Mouse (Mus musculus): Measurements from ENCODE around the gene Mif4gd.
"Not testable (repeated sequence)": the region's sequence is repeated elsewhere in the genome, so short reads cannot be mapped to it uniquely, and the experiment has no call there.

The Mif4gd gene

DNA sequence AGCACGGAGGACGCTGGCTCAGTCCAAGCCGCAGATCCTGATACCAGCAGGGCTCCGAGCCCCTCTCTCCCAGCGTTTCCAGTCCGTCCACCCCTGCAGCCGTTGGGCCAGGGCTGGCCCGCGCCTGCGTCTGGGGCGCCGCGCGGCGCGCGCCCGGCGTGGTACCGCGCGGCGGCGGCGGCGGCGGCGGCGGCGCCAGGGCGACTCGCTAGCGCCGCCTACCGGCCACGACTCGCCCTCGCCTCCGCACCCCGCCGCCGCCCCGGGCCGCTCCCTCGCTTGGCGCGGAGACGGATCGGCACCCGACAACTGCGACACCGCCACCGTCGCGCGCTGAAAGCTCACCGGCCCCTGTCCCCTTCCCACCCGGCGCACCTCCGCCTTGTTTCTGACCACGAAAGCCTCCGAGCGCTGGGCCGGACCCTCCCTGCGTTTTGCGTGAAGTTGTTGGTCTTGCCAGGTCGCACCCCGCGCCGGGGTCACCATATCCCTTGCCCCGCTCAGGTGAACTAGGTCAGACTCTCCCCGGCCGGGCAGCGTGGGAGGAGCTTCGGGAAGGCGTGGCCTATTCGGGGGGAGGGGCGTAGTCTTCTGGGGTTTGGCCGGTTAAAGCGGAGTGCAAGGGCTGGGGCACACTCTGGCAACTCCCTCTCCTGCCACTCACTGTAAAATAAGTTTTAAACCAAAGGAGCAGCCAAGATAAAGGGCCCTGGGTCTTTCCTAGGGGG lies at the start of gene Mif4gd:
TSS of gene Mif4gd (minus strand) at position 560 of the 728 bp plus-strand sequence.
- DNase-seq: peak; percentile 97

DNA sequence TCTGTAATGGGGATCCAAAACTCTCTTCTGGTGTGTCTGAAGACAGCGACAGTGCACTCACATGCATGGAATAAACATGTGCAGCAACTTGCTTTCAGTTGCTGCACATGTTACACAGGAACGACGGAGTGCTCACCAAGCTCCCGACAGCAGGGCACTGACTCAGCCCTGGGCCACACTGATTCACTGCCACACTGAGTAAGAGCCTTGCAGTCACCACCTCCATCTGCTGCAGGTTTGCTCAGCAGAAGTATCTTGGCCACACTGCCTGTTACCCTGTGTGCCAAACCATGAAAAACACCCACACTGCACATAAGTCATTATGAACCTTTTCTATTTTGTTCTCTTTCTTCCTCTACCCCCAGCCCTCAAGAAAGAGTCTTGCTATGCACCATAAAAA lies 47.6 kb upstream of the Mif4gd start:
- no peak for DNase-seq

DNA sequence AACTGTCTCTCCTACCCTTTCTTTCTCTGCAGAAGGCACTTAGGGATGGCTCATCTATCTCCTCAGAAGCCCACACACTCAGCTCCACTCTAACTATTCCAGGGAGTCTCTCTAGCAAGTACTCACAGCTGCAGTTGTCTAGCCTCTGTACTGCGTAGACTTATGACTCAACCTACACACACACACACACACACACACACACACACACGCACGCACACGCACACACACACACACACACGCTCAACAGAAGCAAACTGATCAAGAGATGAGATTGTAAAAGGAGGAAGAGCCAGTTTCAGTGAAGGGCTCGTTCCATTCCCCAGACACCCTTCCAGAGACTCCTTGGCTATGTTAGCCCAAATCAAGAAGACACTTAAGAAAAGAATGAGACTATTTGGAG lies 45.8 kb upstream of the Mif4gd start:
- no peak for DNase-seq

DNA sequence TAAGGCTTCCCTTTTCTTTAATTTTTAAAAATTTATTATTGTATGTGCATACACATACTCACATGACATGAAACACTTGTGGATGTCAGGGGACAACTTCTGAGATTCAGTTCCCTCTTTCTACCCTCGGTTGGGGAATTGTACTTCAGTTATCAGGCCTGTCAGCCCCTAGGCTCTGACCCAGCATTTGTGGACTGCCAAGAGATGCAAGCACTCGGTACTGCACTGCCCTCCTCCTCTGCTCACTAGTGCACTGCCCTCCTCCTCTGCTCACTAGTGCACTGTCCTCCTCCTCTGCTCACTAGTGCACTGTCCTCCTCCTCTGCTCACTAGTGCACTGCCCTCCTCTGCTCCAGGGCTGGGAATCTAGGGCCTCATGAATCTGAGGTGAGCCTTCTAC lies 41.4 kb upstream of the Mif4gd start:
- no peak for DNase-seq

DNA sequence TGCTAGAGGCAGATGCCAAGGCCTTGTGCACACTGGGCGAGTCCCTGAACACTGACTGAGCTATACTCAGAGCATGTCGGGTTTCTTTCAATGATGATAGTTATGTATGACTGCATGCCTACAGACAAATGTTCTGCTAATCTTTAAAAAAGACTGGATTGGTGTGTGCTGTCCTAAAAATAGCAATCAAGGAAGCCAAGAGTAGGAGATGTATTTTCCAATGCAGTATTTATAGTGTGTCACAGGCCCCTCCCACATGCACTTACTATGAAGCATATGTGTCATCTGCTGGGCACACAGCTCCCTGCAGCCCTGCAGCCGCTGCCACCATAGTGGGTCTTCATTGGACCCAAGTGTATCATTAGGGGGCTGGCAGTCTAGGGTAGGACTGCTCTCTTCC lies 40.4 kb upstream of the Mif4gd start:
- DNase-seq: no peak

DNA sequence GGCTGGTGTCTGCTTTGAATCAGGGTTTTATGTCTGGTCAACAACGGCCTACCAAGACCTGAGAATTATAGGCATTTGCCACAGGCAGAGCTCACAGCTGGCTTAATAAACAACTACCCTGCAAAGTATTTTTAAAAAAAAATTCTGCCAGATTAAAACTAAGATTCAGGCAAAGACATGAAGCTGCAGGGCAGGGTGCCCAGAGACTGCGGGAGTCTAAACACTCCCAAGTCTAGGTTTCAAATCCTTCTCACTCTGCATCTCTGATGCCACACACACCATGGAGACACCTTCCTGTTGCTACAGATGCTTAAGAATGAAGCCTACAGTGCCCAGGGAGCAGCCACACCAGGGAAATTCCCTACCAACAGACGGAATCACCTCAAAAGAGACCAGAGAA lies 38.9 kb upstream of the Mif4gd start:
- no peak for DNase-seq

DNA sequence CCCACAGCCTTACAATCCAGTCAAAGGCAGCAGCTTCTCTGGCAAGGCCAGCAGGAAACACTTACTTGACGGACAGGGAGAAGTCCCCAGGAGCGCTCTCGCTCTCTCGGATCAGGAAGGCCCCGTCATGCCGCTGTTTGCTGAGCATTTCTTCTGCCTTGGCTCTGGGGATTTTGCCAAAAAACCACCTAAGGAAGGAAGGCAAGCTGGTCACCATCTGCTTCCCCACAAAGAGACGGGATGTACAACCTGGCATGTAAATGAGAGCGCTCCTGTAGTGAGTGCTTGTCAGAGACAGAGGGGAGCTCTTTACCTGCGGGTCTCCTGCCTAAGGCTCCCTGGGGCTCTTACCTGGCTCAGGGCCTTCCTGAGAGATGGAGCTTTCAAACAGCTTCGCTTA lies 36.9 kb upstream of the Mif4gd start:
- no peak for DNase-seq

DNA sequence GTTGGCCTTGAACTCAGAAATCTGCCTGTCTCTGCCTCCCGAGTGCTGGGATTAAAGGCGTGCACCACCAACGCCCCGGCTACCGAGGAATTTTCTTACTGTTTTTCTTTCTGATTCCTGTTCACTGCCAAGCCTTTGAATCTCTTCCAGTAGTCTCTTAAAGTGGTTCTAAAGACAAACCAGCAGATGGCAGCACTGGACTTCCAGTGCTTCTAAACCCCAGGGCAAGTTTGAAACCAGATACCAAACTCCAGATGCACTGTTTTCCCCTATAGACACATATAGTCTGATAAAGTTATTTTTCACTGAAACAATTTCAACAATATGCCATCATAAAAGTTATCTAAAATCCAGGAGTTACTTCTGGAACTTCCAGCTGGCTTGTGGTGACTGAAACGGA lies 34.7 kb upstream of the Mif4gd start:
- DNase-seq: peak; percentile 75

DNA sequence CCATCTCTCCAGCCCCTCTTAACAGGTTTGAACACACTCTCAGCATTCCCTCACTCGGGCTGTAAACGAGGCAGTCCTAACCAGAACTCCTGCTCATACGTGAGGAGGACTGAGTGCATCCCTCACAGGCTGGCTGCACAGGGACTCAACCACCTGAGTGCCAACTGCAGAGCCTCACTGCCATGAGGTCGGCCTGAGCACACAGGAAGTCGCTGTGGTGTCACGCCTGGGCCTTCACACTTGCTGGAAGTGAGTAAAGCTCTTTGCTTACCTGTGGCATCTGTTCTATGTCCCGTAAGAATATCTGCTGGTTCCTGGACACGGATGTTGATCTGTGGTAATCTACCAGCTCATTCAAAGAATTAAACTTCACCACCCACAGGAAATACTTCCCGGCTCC lies 33.7 kb upstream of the Mif4gd start:
- DNase-seq: no peak

DNA sequence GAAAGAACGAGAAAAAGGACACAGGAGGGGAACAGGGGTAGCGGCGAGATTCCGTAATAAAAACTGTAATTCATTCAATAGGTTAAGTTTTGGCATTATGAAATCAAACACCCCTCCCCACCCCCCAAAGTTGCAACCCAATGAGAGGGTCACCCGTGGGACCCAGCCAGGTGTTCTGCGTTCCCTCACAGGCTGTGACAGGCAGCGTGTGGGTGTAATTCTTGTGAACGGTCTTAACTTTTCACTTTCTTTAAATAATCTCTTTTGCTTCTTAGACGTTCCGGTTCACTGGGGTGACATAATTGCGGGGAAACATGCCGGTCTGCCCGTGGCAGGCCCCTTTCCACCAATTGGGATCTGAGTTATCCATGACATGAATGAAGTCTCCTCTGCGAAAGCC lies 32.7 kb upstream of the Mif4gd start:
- not testable (repeated sequence) for DNase-seq

DNA sequence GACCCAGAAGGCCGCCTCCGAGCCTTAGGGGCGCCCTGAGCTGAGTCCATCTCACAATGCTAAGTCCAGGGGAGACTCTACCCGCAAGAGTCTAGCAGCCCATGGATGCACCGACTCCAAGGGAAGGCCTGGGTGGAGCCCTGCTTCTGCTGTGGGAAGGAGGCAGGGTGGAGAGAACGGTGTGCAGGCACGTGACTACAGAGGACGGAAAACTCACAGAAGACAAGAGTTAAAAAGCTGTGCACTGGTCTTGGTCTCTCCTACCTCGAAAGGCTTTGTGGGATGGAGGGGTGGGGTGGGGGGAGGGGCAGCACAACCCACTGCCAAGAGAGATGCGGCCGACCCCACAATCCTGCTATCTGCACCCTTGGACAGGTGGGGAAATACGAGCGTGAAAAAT lies 31.5 kb upstream of the Mif4gd start:
- DNase-seq: no peak

DNA sequence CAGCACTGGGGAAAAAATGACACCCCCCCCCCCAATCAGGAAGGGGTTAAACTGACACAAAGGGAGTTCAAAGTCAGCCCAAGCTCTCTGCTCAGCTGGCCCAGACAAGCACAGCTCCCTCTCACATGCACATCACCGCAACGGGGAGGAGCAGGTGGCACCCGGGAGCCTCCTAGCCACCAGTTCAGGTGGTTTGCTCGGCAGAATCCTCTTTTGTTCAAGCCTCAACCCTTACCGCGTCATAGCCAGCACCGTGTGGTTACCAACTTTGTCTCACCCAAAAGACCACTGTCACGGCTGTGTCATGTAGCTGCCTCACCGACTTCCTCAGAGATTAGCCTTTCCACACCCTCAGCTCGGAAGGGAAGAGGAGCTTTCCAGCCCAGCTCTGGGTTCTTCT lies 30.5 kb upstream of the Mif4gd start:
- peak; percentile 80 for DNase-seq

DNA sequence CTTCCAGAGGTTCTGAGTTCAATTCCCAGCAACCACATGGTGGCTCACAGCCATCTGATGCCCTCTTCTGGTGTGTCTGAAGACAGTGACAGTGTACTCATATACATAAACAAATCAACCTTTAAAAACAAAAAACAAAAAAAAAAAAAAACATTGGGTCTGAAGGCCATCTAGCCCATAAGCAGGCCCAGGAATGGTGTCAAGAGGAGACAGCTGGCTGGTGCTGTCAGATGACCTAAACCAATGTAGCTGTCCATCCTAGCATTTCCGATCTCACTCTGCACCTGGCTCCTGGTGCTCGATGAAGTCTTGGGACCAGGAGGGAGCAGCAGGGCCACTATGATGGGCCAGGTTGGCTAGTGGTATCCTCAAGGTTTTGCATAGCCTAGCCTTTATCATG lies 29.9 kb upstream of the Mif4gd start:
- DNase-seq: no peak

DNA sequence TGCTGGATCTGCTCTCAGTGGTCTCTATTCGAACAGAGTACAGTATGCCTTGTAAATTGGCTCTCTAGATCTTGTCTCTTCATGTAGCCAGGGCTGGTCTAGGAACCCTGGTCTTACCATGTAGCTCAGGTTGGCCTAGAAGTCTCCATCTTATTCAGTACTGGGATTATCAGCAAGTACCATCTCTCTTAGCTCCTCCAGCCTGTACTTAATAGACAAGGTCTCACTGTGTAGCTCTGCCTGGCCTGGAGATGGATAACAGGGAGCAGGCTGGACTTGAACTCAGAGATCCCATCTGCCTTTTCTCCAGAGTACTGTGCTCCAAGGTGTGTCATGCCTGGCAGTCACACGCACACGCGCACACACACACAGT lies 28.9 kb upstream of the Mif4gd start:
- DNase-seq: no peak

DNA sequence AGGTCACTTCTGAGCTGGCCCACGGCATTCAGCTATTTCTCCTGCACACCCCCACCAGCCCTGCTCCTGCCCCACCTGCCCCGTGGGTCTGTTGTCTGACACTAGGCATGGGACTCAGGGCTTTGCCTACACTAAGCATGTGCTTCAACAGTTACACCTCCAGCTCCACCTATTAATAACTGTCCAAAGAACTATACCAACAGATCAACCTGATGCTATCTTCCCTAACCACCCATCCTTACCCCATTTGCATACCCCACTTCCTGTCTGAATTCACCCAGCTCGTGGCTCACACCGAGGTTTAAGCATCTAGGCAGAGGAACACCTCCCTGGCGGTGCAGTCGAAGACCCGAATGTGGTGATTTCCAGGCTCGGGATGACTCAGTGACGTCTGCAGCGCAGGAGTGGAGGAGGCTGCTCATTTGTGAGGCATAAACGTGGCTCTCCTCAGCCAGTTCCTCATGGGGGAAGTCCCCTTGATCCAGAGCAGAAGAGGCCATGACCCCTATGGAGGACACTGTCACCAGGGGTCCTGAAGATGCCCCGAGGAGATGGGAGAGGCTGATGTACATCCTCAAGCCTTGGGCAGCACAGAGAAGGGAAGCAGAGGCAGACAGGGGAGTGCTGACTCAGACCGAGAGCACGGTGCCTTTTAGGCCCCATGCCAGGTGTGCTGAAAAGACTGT lies 28.4 kb upstream of the Mif4gd start:
- DNase-seq: peak; percentile 71

DNA sequence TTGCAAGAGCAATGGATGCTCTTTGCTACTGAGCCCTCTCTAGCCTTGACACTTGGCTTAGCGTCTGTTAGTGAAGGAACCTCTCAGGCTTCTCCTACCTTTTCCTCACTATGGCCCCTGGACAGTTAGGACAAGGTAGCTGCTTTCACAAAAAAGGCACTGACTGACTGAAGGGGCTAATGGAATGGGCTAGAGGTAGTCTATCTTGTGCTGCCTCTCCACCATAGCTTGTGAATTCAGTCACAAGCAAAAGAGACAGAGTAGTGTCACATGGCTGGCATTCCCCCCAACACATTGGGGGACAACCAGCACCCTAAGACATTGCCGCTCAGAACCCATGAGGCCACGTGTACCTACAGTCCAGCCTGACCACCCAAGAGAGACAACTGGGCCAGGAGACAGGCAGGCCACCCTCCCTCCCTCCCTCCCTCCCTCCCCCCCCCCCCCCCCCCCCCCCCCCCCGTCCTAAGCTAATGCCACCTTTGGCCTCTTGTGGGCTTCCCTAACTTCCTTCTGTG lies 27.6 kb upstream of the Mif4gd start:
- DNase-seq: no peak

DNA sequence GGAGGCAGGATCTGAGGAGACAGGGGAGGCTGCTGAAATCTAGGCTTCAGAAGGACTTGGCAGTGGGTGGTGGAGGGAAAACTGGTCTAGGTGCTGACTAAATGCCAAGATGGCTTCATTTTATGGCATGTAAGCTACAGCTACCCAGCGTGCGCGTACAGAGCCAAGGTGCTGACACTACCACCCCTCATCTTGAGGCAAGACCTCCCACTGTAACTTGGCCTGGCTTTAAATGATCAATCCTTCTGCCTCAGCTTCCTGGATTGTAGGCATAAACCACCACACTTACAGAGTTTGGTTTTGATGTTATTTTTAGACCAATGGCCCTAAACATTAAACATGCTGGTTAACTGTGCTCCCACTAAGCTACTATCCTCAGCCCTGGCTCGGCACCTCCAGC lies 26.8 kb upstream of the Mif4gd start:
- no peak for DNase-seq

DNA sequence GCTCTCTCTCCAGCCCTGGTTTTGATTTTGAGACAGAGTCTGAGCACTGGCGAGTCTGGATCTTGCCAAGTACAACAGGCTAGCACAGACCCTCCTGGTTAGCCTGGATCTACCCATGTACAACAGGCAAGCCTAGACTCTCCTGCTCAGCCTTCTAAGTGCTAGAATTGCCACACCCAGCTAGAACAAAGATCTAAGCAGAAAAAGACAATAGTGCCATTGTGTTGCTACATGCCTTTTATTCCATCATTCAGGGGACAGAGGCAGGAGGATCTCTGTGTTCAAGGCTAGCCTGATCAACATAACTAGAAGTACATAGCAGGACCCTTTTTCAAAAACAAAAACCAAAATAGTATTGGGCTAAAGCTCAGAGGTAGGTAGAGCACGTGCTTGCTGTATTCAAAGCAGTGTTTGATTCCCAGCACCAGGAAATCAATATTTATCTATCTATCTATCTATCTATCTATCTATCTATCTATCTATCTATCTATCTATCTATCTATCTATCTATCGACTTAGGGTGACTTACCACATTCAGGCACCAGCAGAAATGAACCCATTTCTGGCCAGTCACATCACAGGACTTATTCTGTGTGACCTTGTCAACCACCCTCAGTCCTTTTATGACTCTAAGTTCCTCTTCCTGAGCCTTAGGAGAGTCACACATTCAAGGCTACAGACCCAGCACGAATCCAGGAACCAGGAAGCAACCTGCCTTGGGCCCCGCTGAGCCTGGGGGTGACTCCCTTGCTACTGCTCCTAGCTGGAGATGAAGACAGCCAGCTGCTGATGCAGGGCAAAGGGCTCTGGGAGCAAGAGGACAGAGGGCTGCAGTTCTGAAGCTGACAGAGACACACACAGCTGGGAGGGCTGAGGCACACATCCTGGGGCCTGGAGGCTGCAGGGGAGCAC lies 26.0 kb upstream of the Mif4gd start:
- peak; percentile 46 for DNase-seq

DNA sequence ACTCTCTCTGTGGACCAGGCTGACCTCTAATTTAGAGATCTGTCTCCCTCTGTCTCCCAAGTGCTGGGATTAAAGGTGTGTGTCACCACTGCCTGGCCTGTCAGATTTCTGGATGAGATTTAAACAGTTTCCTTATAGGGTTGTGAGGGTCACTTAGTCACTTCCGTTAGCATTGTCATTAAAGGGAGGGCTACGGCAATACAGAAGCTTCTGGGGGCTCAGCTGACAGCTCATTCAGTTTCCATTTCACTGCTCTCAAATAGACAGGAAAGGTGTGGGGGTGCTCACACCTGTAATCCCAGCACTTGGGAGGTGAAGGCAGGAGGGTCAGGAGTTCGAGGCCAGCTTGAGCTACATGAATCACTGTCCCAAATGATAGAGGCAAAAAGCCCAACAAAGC lies 24.2 kb upstream of the Mif4gd start:
- DNase-seq: no peak

DNA sequence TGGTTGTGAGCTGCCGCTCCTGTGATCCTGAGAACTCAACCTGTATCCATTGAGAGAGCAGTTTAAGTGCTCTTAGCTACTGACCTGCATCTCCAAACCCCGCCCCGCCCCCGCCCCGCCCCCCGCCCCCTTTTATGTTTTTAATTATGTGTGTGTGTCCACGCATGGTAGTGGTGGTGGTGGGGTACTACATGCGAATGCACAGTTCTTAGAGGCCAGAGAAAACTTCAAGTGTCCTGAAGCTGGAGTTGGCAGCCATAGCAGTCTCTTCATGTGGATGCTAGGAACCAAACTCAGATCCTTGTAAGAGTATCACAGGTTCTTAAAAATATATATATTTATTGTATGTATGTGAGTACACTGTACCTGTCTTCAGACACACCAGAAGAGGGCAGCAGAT lies 22.7 kb upstream of the Mif4gd start:
- DNase-seq: no peak

DNA sequence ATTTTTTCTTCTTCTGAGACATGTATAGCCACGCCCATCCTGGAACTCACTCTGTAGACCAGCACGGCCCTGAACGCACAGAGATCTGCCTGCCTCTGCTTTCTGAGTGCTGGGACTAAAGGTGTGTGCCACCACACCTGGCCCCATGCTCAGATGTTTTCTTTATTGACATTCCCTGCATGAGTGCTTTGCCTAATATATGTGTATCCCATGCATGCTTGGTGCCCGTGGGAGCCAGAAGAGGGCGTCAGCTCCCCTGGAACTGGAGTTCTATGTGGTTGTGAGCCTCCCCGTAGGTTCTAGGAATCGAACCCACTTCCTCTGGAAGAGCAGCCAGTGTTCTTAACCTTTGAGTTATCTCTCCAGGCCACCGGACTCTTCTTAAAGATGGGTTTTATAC lies 22.3 kb upstream of the Mif4gd start:
- DNase-seq: no peak

DNA sequence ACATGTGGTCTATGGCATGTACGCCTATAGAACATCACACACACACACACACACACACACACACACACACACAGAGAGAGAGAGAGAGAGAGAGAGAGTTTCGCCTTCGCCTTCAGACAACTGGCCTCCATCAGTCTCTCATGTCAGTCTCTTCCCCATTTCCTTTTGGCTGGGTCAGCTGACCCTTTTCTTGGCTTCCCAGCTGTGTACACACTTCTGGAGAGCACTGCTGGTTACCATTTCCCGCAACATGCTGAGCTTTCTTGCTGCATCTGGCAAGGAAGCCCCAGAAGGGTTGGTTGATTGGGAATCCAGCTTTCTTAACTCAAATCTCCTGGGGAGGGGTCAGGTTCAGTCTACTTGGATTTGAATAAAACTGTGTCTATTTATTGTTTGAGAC lies 21.3 kb upstream of the Mif4gd start:
- DNase-seq: no peak

DNA sequence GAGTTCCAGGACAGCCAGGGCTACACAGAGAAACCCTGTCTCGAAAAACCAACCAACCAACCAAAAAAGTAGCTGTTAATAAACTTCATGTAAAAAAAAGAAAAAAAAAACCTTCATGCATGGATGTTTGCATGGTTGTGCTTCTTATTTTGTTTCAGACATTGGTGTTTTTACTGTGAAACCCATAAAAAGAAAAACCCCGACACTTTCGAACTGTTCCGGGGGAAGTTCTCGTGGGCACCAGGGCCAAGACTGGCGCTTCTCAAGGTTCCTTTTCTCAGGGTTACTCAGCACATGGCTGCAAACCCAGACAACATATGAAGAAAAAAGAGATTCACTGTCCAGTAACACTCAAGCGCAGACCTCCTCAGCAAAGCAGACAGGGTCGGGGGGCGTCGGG lies 20.1 kb upstream of the Mif4gd start:
- DNase-seq: no peak

DNA sequence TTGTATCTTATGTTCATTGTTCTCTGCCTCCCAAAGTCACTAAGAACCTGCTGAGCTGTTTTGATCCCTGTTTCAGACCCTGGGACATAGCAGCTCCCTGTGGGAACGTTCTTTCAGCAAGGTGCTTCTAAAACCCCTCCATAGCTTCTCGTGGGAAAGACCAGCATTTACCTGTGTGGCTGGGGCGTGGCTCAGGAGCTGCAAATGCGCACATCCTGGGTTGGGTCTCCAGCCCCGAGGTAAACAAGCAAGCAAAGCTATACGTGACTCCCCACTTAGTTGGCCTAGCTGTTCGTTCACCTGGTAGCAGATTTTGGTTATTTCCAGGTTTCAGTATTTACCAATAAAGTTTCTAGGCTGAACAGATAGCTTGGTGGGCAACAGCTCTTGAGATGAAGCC lies 19.5 kb upstream of the Mif4gd start:
- no peak for DNase-seq

All from thymus, postnatal 4 days (tissue).